Mouse (Mus musculus): Measurements from ENCODE around the gene Ypel2. TPM values are rescaled to one million over a fixed set of nuclear protein-coding genes. Genes with fewer than 3 reads are reported as not detected.

Ypel2 gene
- polyA plus RNA-seq, 2 experiments: 0.70 to 0.83 TPM

GRCm38 (mm10) chr11:86963027-86963426 lies 30.5 kb downstream of the Ypel2 start:
- H3K4me2 ChIP-seq (ENCODE audit: low read depth): no peak overlapping the region
- 16% methylated on average over 1 of the region's 1 CpGs for WGBS (ENCODE audit: insufficient replicate concordance)
- TF ChIP-seq CTCF (IDR thresholded peaks at IDR 0.05; ENCODE audit: low read depth) (no peak), EP300 (IDR thresholded peaks at IDR 0.05; ENCODE audit: low read depth) (no peak)
- DNase-seq (ENCODE audit: low read depth in 3 of 3, low spot score in 3 of 3) (no peak), ATAC-seq (ENCODE audit: insufficient read depth) (no peak)
- peaks cover 3 to 44% of the 10 kb centered on the region in 2 experiments for H3K4me1 ChIP-seq (replicated peaks; ENCODE audit: control insufficient read depth in 2 of 2, insufficient read depth in 2 of 2, low read length in 1 of 2)
- no peaks in the 10 kb centered on the region for H3K9me3 ChIP-seq (ENCODE audit: control insufficient read depth, low read length)
- no peaks in the 10 kb centered on the region for H3K36me3 ChIP-seq (replicated peaks; ENCODE audit: control insufficient read depth, insufficient read depth, low read depth)
- no peaks in the 10 kb centered on the region for H3K27me3 ChIP-seq (ENCODE audit: control insufficient read depth, insufficient read depth, low read length)
- no peak overlapping the region for H3K9ac ChIP-seq (replicated peaks)
- no peak overlapping the region for H3K4me3 ChIP-seq (ENCODE audit: insufficient read depth in 1 of 2, low read depth in 2 of 2, low read length in 2 of 2)
- no peak overlapping the region for H3K27ac ChIP-seq

GRCm38 (mm10) chr11:86962362-86962761 lies 31.1 kb downstream of the Ypel2 start:
- Histone ChIP-seq H3K4me1 (replicated peaks; ENCODE audit: control insufficient read depth in 2 of 2, insufficient read depth in 2 of 2, low read length in 1 of 2) (peaks cover 3 to 45% of the 10 kb centered on the region in 2 experiments), H3K4me3 (ENCODE audit: insufficient read depth in 1 of 2, low read depth in 2 of 2, low read length in 2 of 2) (no peak overlapping the region), H3K36me3 (replicated peaks; ENCODE audit: control insufficient read depth, insufficient read depth, low read depth) (no peaks in the 10 kb centered on the region), H3K9me3 (ENCODE audit: control insufficient read depth, low read length) (no peaks in the 10 kb centered on the region), H3K9ac (replicated peaks) (no peak overlapping the region), H3K27ac (no peak overlapping the region), H3K4me2 (ENCODE audit: low read depth) (no peak overlapping the region), H3K27me3 (ENCODE audit: control insufficient read depth, insufficient read depth, low read length) (no peaks in the 10 kb centered on the region)
- peak; percentile 34; the same call in 1 of the 2 replicates for ATAC-seq (ENCODE audit: insufficient read depth)
- 40% methylated on average over 2 of the region's 2 CpGs for WGBS (ENCODE audit: insufficient replicate concordance)
- TF ChIP-seq CTCF (IDR thresholded peaks at IDR 0.05; ENCODE audit: low read depth) (no peak), EP300 (IDR thresholded peaks at IDR 0.05; ENCODE audit: low read depth) (no peak)
- DNase-seq (ENCODE audit: low read depth in 3 of 3, low spot score in 3 of 3): no peak

GRCm38 (mm10) chr11:86961510-86962303 lies 31.8 kb downstream of the Ypel2 start:
- no peak for TF ChIP-seq EP300 (IDR thresholded peaks at IDR 0.05; ENCODE audit: low read depth)
- TF ChIP-seq CTCF (IDR thresholded peaks at IDR 0.05; ENCODE audit: low read depth): no peak
- Histone ChIP-seq H3K27ac (no peak overlapping the region; the same call in 1 of the 2 replicates), H3K4me2 (ENCODE audit: low read depth) (no peak overlapping the region), H3K9me3 (ENCODE audit: control insufficient read depth, low read length) (no peaks in the 10 kb centered on the region), H3K4me1 (replicated peaks; ENCODE audit: control insufficient read depth in 2 of 2, insufficient read depth in 2 of 2, low read length in 1 of 2) (peaks cover 3 to 46% of the 10 kb centered on the region in 2 experiments), H3K9ac (replicated peaks) (no peak overlapping the region), H3K4me3 (ENCODE audit: insufficient read depth in 1 of 2, low read depth in 2 of 2, low read length in 2 of 2) (no peak overlapping the region), H3K27me3 (ENCODE audit: control insufficient read depth, insufficient read depth, low read length) (no peaks in the 10 kb centered on the region), H3K36me3 (replicated peaks; ENCODE audit: control insufficient read depth, insufficient read depth, low read depth) (no peaks in the 10 kb centered on the region)
- 47% methylated on average over 11 of the region's 11 CpGs for WGBS (ENCODE audit: insufficient replicate concordance)
- DNase-seq (ENCODE audit: low read depth in 3 of 3, low spot score in 3 of 3): peak; percentile 22 to 28 (median 26)
- peak; percentile 76 for ATAC-seq (ENCODE audit: insufficient read depth)

- 52% methylated on average over 2 of the region's 2 CpGs for WGBS (ENCODE audit: insufficient replicate concordance)
- no peak for ATAC-seq (ENCODE audit: insufficient read depth)
Measured at GRCm38 (mm10) chr11:86960331-86960730, 33.2 kb downstream of the Ypel2 start.

More at GRCm38 (mm10) chr11:86960331-86960730, 33.2 kb downstream of the Ypel2 start:
- no peak for TF ChIP-seq CTCF (IDR thresholded peaks at IDR 0.05; ENCODE audit: low read depth)
- TF ChIP-seq EP300 (IDR thresholded peaks at IDR 0.05; ENCODE audit: low read depth): no peak
- H3K27me3 ChIP-seq (ENCODE audit: control insufficient read depth, insufficient read depth, low read length): no peaks in the 10 kb centered on the region
- no peak for DNase-seq (ENCODE audit: low read depth in 3 of 3, low spot score in 3 of 3)
- H3K9me3 ChIP-seq (ENCODE audit: control insufficient read depth, low read length): no peaks in the 10 kb centered on the region
- H3K27ac ChIP-seq: no peak overlapping the region
- no peak overlapping the region for H3K4me2 ChIP-seq (ENCODE audit: low read depth)
- H3K9ac ChIP-seq (replicated peaks): no peak overlapping the region
- H3K4me1 ChIP-seq (replicated peaks; ENCODE audit: control insufficient read depth in 2 of 2, insufficient read depth in 2 of 2, low read length in 1 of 2): peaks cover 3 to 56% of the 10 kb centered on the region in 2 experiments
- H3K36me3 ChIP-seq (replicated peaks; ENCODE audit: control insufficient read depth, insufficient read depth, low read depth): no peaks in the 10 kb centered on the region
- no peak overlapping the region for H3K4me3 ChIP-seq (ENCODE audit: insufficient read depth in 1 of 2, low read depth in 2 of 2, low read length in 2 of 2)
